Mouse (Mus musculus) liver, adult 2 months (tissue): ENCODE results near the gene Jak1. TPM values are rescaled to one million over a fixed set of nuclear protein-coding genes. Genes with fewer than 3 reads are reported as not detected.
A peak's percentile ranks its signal among the peaks of the same experiment; 100 is the strongest.

Source experiments
- DNase-seq: peaks from one replicate; pipeline ENCODE4 v3.0.0-alpha.2; 2011; ENCODE audit warnings: low read depth, low spot score; ENCODE audit errors: extremely low read depth
- H3K27ac ChIP-seq: fragments of 200-500 bp; replicated peaks from 2 replicates; pipeline ENCODE4 v1.5.1; 2012; ENCODE audit warnings: low read depth, mild to moderate bottlenecking, control low read depth, inconsistent platforms, low read length; ENCODE audit not compliant: insufficient read depth
- H3K27me3 ChIP-seq: fragments of 200-500 bp; 2 replicates; pipeline ENCODE4 v1.6.1; 2012; ENCODE audit warnings: mild to moderate bottlenecking, moderate library complexity, low read length, inconsistent platforms; ENCODE audit not compliant: control insufficient read depth, insufficient read depth
- H3K36me3 ChIP-seq: fragments of 200-500 bp; 2 replicates; pipeline ENCODE4 v1.6.1; 2012; ENCODE audit warnings: low read length, inconsistent platforms; ENCODE audit not compliant: control insufficient read depth, insufficient read depth
- H3K4me1 ChIP-seq: fragments of 200-500 bp; 2 replicates; pipeline ENCODE4 v1.6.1; 2011; ENCODE audit warnings: low read length; ENCODE audit not compliant: control insufficient read depth, insufficient read depth
- H3K4me3 ChIP-seq: fragments of 200-500 bp; 2 replicates; pipeline ENCODE4 v1.5.1; 2011; ENCODE audit warnings: low read depth, mild to moderate bottlenecking, control low read depth, low read length, moderate library complexity; ENCODE audit not compliant: insufficient read depth
- H3K79me2 ChIP-seq: fragments of 200-500 bp; 2 replicates; pipeline ENCODE4 v1.6.1; 2012; ENCODE audit warnings: inconsistent platforms, mild to moderate bottlenecking, low read length, moderate library complexity; ENCODE audit not compliant: control insufficient read depth, insufficient read depth
- H3K9ac ChIP-seq: fragments of 200-500 bp; 2 replicates; pipeline ENCODE4 v1.6.1; 2012; ENCODE audit warnings: low read depth, mild to moderate bottlenecking, control low read depth, inconsistent platforms, low read length
- CTCF ChIP-seq: fragments of 200-500 bp; IDR thresholded peaks from 2 replicates; pipeline ENCODE4 v1.5.1; 2011; ENCODE audit warnings: low read depth, low read length, control low read depth
- POLR2A ChIP-seq: fragments of 200-500 bp; IDR thresholded peaks from 2 replicates; pipeline ENCODE4 v1.6.1; 2011; ENCODE audit warnings: low read length, control low read depth; ENCODE audit not compliant: insufficient read depth; ENCODE audit errors: extremely low read depth
- WGBS: fragments of 180-500 bp; shearing (Covaris S2); methylation state at CpG from one replicate; pipeline ENCODE4 v1.1.7; 2018; 5-methylcytosine and 5-hydroxymethylcytosine counted together
- polyA plus RNA-seq: library from polyadenylated mRNA; depleted of rRNA; stranded (reverse); fragments of >200 nt; gene quantifications from 2 replicates; pipeline ENCODE4 v1.2.3, GENCODE M21; 2012; rRNA removed
- total RNA-seq: library from RNA; depleted of rRNA; stranded (reverse); fragments of >200 nt; gene quantifications from 2 replicates; pipeline ENCODE4 v1.2.3, GENCODE M21; 2014; rRNA removed

Jak1 gene
- total RNA-seq (67.0 and 67.1 TPM in 2 replicates), polyA plus RNA-seq (19.2 and 21.7 TPM in 2 replicates)

DNA sequence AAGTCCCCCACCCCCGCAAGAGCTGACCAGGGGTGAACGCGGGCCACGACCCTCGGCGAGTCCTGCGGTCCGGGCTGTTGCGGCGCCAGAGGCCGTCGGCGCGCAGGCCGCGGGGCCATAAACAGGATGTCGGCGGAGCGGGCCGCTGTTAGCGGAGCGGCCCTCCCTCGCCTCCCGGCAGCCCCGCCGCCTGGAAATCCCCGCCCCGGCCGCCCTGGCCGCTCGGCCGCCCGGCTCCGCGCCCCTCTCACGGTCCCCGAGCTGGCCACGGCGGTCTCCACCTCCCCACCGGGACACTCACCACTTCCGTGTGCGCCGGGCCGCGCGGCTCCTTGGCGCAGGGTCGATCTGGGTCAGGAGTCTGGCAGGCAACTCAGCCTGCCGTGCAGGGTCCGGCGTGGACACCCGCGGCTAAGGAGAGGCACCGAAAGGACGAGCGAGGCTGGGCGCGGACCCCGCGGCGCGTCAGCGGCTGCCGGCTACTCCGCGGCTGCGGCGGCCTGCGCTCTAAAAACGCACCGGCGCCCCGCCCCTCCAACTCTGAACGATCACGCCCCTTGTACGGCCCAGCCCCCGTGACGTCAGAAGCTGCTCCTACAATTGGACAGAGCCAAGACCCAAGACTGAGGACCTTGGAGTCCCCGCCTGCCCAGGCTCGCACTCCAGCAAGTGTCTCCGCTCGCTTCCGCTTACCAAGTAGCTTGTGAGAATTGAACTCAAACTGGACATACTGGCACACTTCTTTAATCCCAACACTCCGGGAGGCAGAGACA lies at the start of gene Jak1:
Gene Jak1 (minus strand): TSS at position 542 of the 773 bp plus-strand sequence.
- peaks cover 22% of the 10 kb centered on the region for H3K4me1 ChIP-seq
- H3K27me3 ChIP-seq = no peaks in the 10 kb centered on the region
- peak within 1 kb of the TSS; percentile 95 for H3K9ac ChIP-seq
- peak within 1 kb of the TSS; percentile 81 for H3K4me3 ChIP-seq
- no peaks in the 10 kb centered on the region for H3K36me3 ChIP-seq
- H3K79me2 ChIP-seq = peaks cover 31% of the 10 kb centered on the region
- H3K27ac ChIP-seq = peak within 1 kb of the TSS; percentile 88
- TF ChIP-seq POLR2A = peak; percentile 99
- TF ChIP-seq CTCF = no peak
- peak; percentile 94 for DNase-seq
- WGBS = under 1% methylated on average over 82 of the region's 84 CpGs

- no peak for DNase-seq
- WGBS = 81% methylated on average over 6 of the region's 6 CpGs
- H3K9ac ChIP-seq = no peak overlapping the region
Observed at GRCm38 (mm10) chr4:101312055-101312454, 47.0 kb upstream of the Jak1 start.

DNA sequence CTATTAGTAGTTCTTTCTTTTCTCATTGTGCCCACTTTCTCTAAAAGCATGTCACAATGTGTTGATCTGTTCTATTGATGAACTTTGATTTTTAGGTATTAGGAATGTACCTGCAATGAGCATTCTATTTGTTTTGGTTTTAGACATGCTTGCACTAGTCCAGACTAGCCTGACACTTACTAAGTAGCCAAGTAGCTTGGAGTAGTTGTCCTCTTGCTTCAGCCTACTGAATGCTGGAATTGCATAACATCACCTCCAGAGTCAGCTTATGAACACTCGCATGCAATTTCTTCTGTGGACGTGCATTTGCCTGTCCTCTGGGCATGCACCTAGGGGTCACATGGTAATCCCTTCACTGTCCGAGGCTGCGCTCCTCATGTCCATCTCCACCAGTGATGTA lies 43.1 kb upstream of the Jak1 start:
- DNase-seq = peak; percentile 78
- peaks cover 14% of the 10 kb centered on the region for H3K4me1 ChIP-seq
- no peak overlapping the region for H3K9ac ChIP-seq
- no peaks in the 10 kb centered on the region for H3K27me3 ChIP-seq
- H3K79me2 ChIP-seq = no peaks in the 10 kb centered on the region
- no peaks in the 10 kb centered on the region for H3K36me3 ChIP-seq
- no peak overlapping the region for H3K27ac ChIP-seq
- TF ChIP-seq CTCF (no peak), POLR2A (no peak)
- whole genome bisulfite sequencing = 60% methylated on average over 4 of the region's 4 CpGs
- no peak overlapping the region for H3K4me3 ChIP-seq

More at GRCm38 (mm10) chr4:101312055-101312454, 47.0 kb upstream of the Jak1 start:
- H3K36me3 ChIP-seq = no peaks in the 10 kb centered on the region
- H3K27ac ChIP-seq = no peak overlapping the region
- no peak for TF ChIP-seq POLR2A
- no peak for TF ChIP-seq CTCF
- H3K4me1 ChIP-seq = peaks cover 11% of the 10 kb centered on the region
- H3K79me2 ChIP-seq = no peaks in the 10 kb centered on the region
- H3K4me3 ChIP-seq = no peak overlapping the region
- H3K27me3 ChIP-seq = no peaks in the 10 kb centered on the region

DNA sequence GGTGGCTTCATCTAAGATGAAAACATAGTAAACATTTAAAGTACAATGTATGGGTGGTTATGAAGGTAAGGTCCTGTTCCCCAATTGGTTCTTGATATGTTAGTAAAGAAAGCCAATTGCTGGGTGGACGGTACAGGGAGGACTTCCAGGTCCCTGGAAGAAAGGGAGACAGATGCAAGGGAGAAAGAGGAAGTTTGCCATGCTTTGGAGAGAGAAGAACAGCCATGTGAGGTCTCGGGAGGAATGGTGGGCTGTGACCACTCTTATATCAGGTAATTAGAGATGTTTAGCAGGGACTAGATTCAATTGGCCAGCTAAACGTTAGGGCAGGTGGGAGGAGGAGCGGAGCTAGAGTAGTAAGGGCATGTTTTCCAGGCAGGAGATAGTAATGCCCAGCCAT lies 42.2 kb upstream of the Jak1 start:
- no peak for TF ChIP-seq POLR2A
- no peak for TF ChIP-seq CTCF
- H3K9ac ChIP-seq = no peak overlapping the region
- H3K4me3 ChIP-seq = no peak overlapping the region
- no peaks in the 10 kb centered on the region for H3K79me2 ChIP-seq
- 89% methylated on average over 4 of the region's 4 CpGs for WGBS
- H3K36me3 ChIP-seq = no peaks in the 10 kb centered on the region
- no peak for DNase-seq
- peaks cover 14% of the 10 kb centered on the region for H3K4me1 ChIP-seq
- H3K27ac ChIP-seq = no peak overlapping the region
- H3K27me3 ChIP-seq = no peaks in the 10 kb centered on the region

DNA sequence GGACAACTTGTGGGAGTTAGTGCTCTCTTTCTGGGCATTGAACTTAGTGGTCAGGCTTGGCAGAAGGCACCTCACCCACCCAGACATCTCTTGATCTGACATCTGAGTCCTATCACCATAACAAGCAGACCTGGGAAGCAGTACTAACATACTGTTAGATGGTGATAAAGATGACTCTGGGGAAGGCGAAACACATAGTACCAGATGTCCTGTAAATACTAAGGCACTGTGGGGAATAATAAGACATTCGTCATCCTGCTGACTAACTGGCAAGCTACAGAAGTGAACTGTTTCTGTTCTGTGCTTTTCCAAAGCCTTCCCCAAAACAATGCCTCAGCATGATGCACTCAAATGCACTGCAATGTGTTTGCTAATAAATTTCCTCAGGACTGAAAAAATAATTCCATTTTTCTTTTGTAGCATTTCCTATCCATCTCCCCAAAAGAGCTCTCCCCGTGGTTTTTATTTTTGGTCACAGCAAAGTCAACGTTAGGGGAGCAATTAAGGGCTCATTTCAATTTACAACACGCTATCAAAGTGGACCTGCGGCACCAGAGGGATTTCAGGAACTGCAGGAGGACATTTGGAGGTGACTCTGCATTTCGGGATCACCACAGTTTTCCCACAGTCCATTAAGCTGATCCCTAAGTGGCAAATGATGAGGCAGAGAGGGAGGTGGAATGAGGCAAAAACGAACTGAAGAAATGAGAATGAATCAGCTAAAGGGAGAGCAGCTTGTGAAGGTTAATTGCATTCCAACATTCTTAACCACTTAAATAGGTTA lies 41.2 kb upstream of the Jak1 start:
- Histone ChIP-seq H3K4me1 (peaks cover 16% of the 10 kb centered on the region), H3K4me3 (no peak overlapping the region), H3K9ac (no peak overlapping the region), H3K36me3 (no peaks in the 10 kb centered on the region), H3K27me3 (no peaks in the 10 kb centered on the region), H3K79me2 (no peaks in the 10 kb centered on the region), H3K27ac (no peak overlapping the region)
- DNase-seq = no peak
- 82% methylated on average over 8 of the region's 8 CpGs for WGBS
- no peak for TF ChIP-seq POLR2A
- TF ChIP-seq CTCF = no peak

DNA sequence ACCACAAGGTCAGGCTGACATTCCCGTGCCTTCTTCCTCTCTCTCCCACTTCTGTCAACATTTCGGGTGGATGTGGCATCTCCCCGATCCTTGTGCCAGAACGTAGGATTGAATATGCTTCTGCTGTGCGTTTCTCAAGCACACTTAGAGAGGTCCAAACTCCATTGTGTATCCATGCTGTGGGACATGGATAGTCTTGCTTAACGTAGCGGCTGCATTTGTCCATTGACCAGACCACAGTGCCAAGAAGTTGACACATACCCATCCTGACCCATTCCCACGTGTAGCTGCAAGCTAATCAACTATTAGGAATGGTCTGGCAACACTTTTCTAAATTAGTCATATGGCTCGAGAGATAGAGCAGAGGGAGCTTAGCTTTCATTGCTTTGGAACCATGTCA lies 40.0 kb upstream of the Jak1 start:
- DNase-seq = peak; percentile 58
- 32% methylated on average over 9 of the region's 9 CpGs for WGBS
- TF ChIP-seq CTCF (no peak), POLR2A (no peak)
- Histone ChIP-seq H3K4me3 (no peak overlapping the region), H3K27me3 (no peaks in the 10 kb centered on the region), H3K27ac (no peak overlapping the region), H3K9ac (no peak overlapping the region), H3K79me2 (no peaks in the 10 kb centered on the region), H3K36me3 (no peaks in the 10 kb centered on the region), H3K4me1 (peaks cover 19% of the 10 kb centered on the region)
